Mouse (Mus musculus) myocyte (in vitro differentiated cells): ENCODE measurements around the gene Calb2.

Experiments used
- E2F4 ChIP-seq: IDR thresholded peaks from one replicate; pipeline ENCODE4 v1.6.1; 2011; ENCODE audit warnings: mild to moderate bottlenecking, control low read depth, moderate library complexity; ENCODE audit not compliant: insufficient read depth
- MAX ChIP-seq: IDR thresholded peaks from one replicate; pipeline ENCODE4 v1.6.1; 2011; ENCODE audit warnings: low read depth, mild to moderate bottlenecking, control low read depth
- MYOG ChIP-seq, 3 experiments: IDR thresholded peaks; one replicate each; pipeline ENCODE4 v1.6.1; 2011; ENCODE audit warnings: control low read depth in 2 of 3, low read depth in 2 of 3, mild to moderate bottlenecking in 2 of 3; ENCODE audit not compliant: insufficient read length in 2 of 3, control insufficient read depth in 1 of 3, insufficient read depth in 1 of 3
- POLR2A ChIP-seq: IDR thresholded peaks from one replicate; pipeline ENCODE4 v1.6.1; 2011; ENCODE audit warnings: low read depth, mild to moderate bottlenecking, control low read depth, moderate library complexity; ENCODE audit not compliant: insufficient read length
- POLR2AphosphoS2 ChIP-seq: IDR thresholded peaks from one replicate; pipeline ENCODE4 v1.6.1; 2011; ENCODE audit warnings: low read depth, control low read depth; ENCODE audit not compliant: insufficient read length
- SRF ChIP-seq: IDR thresholded peaks from one replicate; pipeline ENCODE4 v1.6.1; 2011; ENCODE audit warnings: low read depth; ENCODE audit not compliant: control insufficient read depth, insufficient read length
- TCF12 ChIP-seq: IDR thresholded peaks from one replicate; pipeline ENCODE4 v1.6.1; 2011; ENCODE audit warnings: mild to moderate bottlenecking, control low read depth; ENCODE audit not compliant: poor library complexity, insufficient read depth, severe bottlenecking
- TCF3 ChIP-seq: IDR thresholded peaks from one replicate; pipeline ENCODE4 v1.6.1; 2011; ENCODE audit warnings: low read depth, control low read depth; ENCODE audit not compliant: insufficient read length

GRCm38 (mm10) chr8:110152951-110153350 is 15.1 kb downstream of the Calb2 start:
- TF ChIP-seq TCF12 (no peak), MAX (no peak), E2F4 (no peak), POLR2A (no peak), POLR2AphosphoS2 (no peak), MYOG (IDR thresholded peaks at IDR 0.05; ENCODE audit: control insufficient read depth in 1 of 3, insufficient read depth in 1 of 3, insufficient read length in 2 of 3, low read depth in 2 of 3) (no peak), TCF3 (no peak), SRF (no peak)
